Comparison of ENCODE assay signal across 19 mouse cellular contexts in the genomic region with DNA sequence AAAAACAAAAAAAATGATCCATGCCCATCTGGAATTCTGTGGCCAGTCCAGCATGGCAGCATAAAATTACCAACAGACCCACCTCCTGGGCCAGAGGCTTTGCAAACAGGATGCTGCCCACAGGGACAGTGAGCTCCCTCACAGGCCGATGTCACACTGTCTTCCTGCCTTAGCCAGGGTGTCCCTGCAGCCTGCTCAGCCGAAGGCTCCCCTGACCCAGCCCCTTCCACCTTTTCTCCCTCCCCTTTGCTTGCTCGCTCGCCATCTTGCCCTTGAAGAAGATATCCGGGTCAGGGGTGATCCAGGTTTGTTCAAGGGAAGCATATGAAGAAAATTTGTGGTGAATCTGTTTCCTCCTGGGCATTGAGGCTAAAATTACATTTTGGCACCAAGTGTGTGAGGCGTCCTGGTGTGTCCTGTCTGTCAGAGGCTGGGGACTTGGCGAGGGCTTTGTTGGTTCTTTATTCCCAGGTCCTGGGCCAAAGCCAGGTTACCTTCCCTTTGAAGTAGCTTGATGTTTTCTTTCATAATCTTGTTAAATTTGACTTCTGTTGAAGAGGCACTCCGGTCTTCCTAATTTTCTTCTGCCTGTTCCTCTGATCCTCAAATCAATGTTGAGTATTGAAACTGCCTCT.
DNase-seq lines count a peak whose midpoint lies in the region; ATAC-seq lines count a peak whose summit lies in the region.
"Had no signal": no experiment of that assay in that cellular context is flagged by ENCODE, and none has a peak within 500 bp of the region (broad histone marks: within the 10 kb centered on the region; RNA-seq: fewer than 3 reads in every experiment).

No protein-coding gene starts in this region.

- no peak overlapping the region for H3K9ac ChIP-seq in heart, embryonic 13.5 days
- no peak overlapping the region for H3K9ac ChIP-seq in midbrain, embryonic 16.5 days (ENCODE audit: low read depth, low read length)
- H3K9ac ChIP-seq: heart, embryonic 15.5 days; hindbrain, embryonic 12.5 days; kidney, embryonic 15.5 days; limb, embryonic 15.5 days; liver, embryonic 15.5 days had no signal

- no peak overlapping the region for H3K4me2 ChIP-seq in heart, embryonic 13.5 days
- H3K4me2 ChIP-seq in midbrain, embryonic 16.5 days (ENCODE audit: low read length), result no peak overlapping the region
- H3K4me2 ChIP-seq: heart, embryonic 15.5 days; hindbrain, embryonic 12.5 days; kidney, embryonic 15.5 days; limb, embryonic 15.5 days; liver, embryonic 15.5 days; midbrain, embryonic 11.5 days had no signal

- H3K4me3 ChIP-seq in heart, embryonic 13.5 days, result no peak overlapping the region
- no peak overlapping the region for H3K4me3 ChIP-seq in midbrain, embryonic 16.5 days (ENCODE audit: low read depth, low read length)
- H3K4me3 ChIP-seq: heart, embryonic 15.5 days; hindbrain, embryonic 12.5 days; kidney, embryonic 15.5 days; limb, embryonic 15.5 days; liver, embryonic 15.5 days had no signal

- peaks cover 70% of the 10 kb centered on the region for H3K4me1 ChIP-seq in heart, embryonic 13.5 days
- peaks cover 2% of the 10 kb centered on the region; the same call in 1 of the 2 replicates for H3K4me1 ChIP-seq in midbrain, embryonic 16.5 days (ENCODE audit: control insufficient read depth, insufficient read depth, low read length)

- no peak for ATAC-seq in heart, embryonic 13.5 days (ENCODE audit: extremely low read depth, insufficient number of reproducible peaks, low FRiP score, low TSS enrichment)
- no peak for ATAC-seq in midbrain, embryonic 16.5 days
- ATAC-seq: forebrain, embryonic 14.5 days had no signal

- intact Hi-C loops in heart, postnatal 25 days (cut with DNase I), result no loop called here

- 51% methylated on average over 8 of the region's 8 CpGs for whole genome bisulfite sequencing in heart, embryonic 13.5 days
- 50% methylated on average over 8 of the region's 8 CpGs for WGBS in midbrain, embryonic 16.5 days

- DNase-seq in cerebellum, postnatal 10 days, result peak; percentile 52 to 56
- DNase-seq in cerebellum, adult 18-20 months, result no peak
- no peak for DNase-seq in heart, postnatal 25 days (ENCODE audit: low spot score)
- DNase-seq in 416B (ENCODE audit: low read depth), result peak; percentile 36
- peak; percentile 10 for DNase-seq in adrenal gland, postnatal 25 days
- DNase-seq in adipocyte (ENCODE audit: low spot score), result no peak
- DNase-seq: B cell, adult 2 months; gastrocnemius, postnatal 36 days; right cerebral cortex, postnatal 4 days had no signal

- no peaks in the 10 kb centered on the region for H3K27me3 ChIP-seq in heart, embryonic 13.5 days (replicated peaks)
- H3K27me3 ChIP-seq in midbrain, embryonic 16.5 days (ENCODE audit: control insufficient read depth, insufficient read depth, low read depth, low read length), result no peaks in the 10 kb centered on the region
- H3K27me3 ChIP-seq: heart, embryonic 15.5 days; hindbrain, embryonic 12.5 days; kidney, embryonic 15.5 days; limb, embryonic 15.5 days had no signal

- no peaks in the 10 kb centered on the region for H3K36me3 ChIP-seq in heart, embryonic 13.5 days
- no peaks in the 10 kb centered on the region for H3K36me3 ChIP-seq in midbrain, embryonic 16.5 days (ENCODE audit: control insufficient read depth, insufficient read depth, low read length)
- H3K36me3 ChIP-seq: heart, embryonic 15.5 days; hindbrain, embryonic 12.5 days; kidney, embryonic 15.5 days; limb, embryonic 15.5 days; liver, embryonic 15.5 days had no signal

- no peaks in the 10 kb centered on the region for H3K9me3 ChIP-seq in heart, embryonic 13.5 days
- H3K9me3 ChIP-seq in midbrain, embryonic 16.5 days (replicated peaks; ENCODE audit: control insufficient read depth, low read length, poor library complexity, severe bottlenecking), result no peaks in the 10 kb centered on the region
- H3K9me3 ChIP-seq: heart, embryonic 15.5 days; hindbrain, embryonic 12.5 days; kidney, embryonic 15.5 days; limb, embryonic 15.5 days; liver, embryonic 15.5 days had no signal

- H3K27ac ChIP-seq in heart, embryonic 13.5 days (replicated peaks), result peak overlapping the region; percentile 50
- H3K27ac ChIP-seq in midbrain, embryonic 16.5 days (ENCODE audit: low read length), result no peak overlapping the region
- H3K27ac ChIP-seq: heart, embryonic 15.5 days; hindbrain, embryonic 12.5 days; kidney, embryonic 15.5 days; limb, embryonic 15.5 days; liver, embryonic 15.5 days; macrophage had no signal

Comparison
In these comparisons a context has a peak if more than half of its experiments do, and no peak if none do; other contexts are left out.
1. DNase-seq: peak in cerebellum, postnatal 10 days (2 of 2), 416B (single experiment) and adrenal gland, postnatal 25 days (single experiment); none in cerebellum, adult 18-20 months (0 of 2), heart, postnatal 25 days (single experiment) and adipocyte (single experiment).